Mouse (Mus musculus) heart, postnatal 0 days (tissue): ENCODE data around the gene Gk5.

Experiments
- CTCF ChIP-seq: IDR thresholded peaks from 2 replicates; pipeline ENCODE4 v1.5.1; 2016; ENCODE audit warnings: antibody characterized with exemption, control low read depth, low read depth
- EP300 ChIP-seq: IDR thresholded peaks from 2 replicates; pipeline ENCODE4 v1.6.1; 2016; ENCODE audit warnings: antibody characterized with exemption, low read depth

GRCm38 (mm10) chr9:96143633-96144032 lies 24.5 kb downstream of the Gk5 start:
- TF ChIP-seq CTCF (no peak), EP300 (no peak)
